Mouse (Mus musculus) testis, adult 2 months (tissue): ENCODE measurements around the gene Ankrd16. TPM values are rescaled to one million over a fixed set of nuclear protein-coding genes. Genes with fewer than 3 reads are reported as not detected.

ENCODE experiments used
- H3K27ac ChIP-seq: fragments of 200-500 bp; 2 replicates; pipeline ENCODE4 v1.5.1; 2012; ENCODE audit warnings: low read depth, low read length; ENCODE audit not compliant: control insufficient read depth, insufficient read depth
- H3K27me3 ChIP-seq: fragments of 200-500 bp; 2 replicates; pipeline ENCODE4 v1.6.1; 2012; ENCODE audit warnings: mild to moderate bottlenecking, low read length, moderate library complexity; ENCODE audit not compliant: control insufficient read depth, insufficient read depth
- H3K36me3 ChIP-seq: fragments of 200-500 bp; 2 replicates; pipeline ENCODE4 v1.6.1; 2012; ENCODE audit warnings: mild to moderate bottlenecking, low read length; ENCODE audit not compliant: control insufficient read depth, insufficient read depth
- H3K4me1 ChIP-seq: fragments of 200-500 bp; 2 replicates; pipeline ENCODE4 v1.6.1; 2012; ENCODE audit warnings: low read length; ENCODE audit not compliant: control insufficient read depth, insufficient read depth
- H3K4me3 ChIP-seq: fragments of 200-500 bp; 2 replicates; pipeline ENCODE4 v1.5.1; 2012; ENCODE audit warnings: low read depth, mild to moderate bottlenecking, low read length, moderate library complexity, mixed read lengths; ENCODE audit not compliant: control insufficient read depth
- CTCF ChIP-seq: fragments of 200-500 bp; IDR thresholded peaks from 2 replicates; pipeline ENCODE4 v1.5.1; 2012; ENCODE audit warnings: low read depth, mild to moderate bottlenecking, inconsistent platforms, low read length, moderate library complexity; ENCODE audit not compliant: control insufficient read depth, insufficient read depth, insufficient replicate concordance
- POLR2A ChIP-seq: fragments of 200-500 bp; IDR thresholded peaks from 2 replicates; pipeline ENCODE4 v1.6.1; 2012; ENCODE audit warnings: low read depth, mild to moderate bottlenecking, inconsistent platforms, low read length, moderate library complexity; ENCODE audit not compliant: control insufficient read depth
- polyA plus RNA-seq: library from polyadenylated mRNA; depleted of rRNA; stranded (reverse); fragments of >200 nt; gene quantifications from 2 replicates; pipeline ENCODE4 v1.2.3, GENCODE M21; 2012; rRNA removed

Ankrd16 gene
- polyA plus RNA-seq, result 22.2 and 23.7 TPM in 2 replicates

GRCm38 (mm10) chr2:11777091-11778068 lies at the start of gene Ankrd16, which contains the start of gene Fbh1:
Gene Ankrd16, plus strand, starts transcription at chr2:11777876.
Gene Fbh1, minus strand, starts transcription at chr2:11777582.
- Histone ChIP-seq H3K27ac (peak within 1 kb of the TSS; percentile 79), H3K36me3 (no peaks in the 10 kb centered on the region), H3K4me3 (peak within 1 kb of the TSS; percentile 91), H3K27me3 (no peaks in the 10 kb centered on the region), H3K4me1 (peaks cover 7% of the 10 kb centered on the region; the same call in 1 of the 2 replicates)
- TF ChIP-seq POLR2A, result peak; percentile 73
- no peak for TF ChIP-seq CTCF

DNA sequence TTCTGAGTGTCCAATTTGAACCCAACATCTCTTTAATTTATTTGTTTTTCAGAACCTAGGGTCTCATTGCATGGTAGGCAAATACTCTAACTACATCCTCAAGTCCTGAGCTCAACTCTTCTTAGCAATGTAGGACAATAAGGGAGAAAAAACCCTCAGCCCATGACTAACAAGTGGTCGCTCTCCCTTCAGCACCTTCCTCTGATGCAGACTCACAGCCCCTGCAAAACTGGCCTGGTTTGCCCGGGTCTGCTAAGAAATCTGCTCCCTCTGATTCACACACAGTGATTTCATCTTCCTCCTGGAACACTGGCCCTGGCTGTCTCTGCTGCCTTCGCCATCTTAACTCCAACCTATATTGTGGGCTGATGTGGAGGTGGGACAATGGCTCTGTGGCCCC lies 48.6 kb upstream of the Ankrd16 start:
- Histone ChIP-seq H3K27ac (no peak overlapping the region), H3K4me3 (no peak overlapping the region), H3K27me3 (no peaks in the 10 kb centered on the region), H3K36me3 (no peaks in the 10 kb centered on the region), H3K4me1 (no peaks in the 10 kb centered on the region)
- TF ChIP-seq CTCF, result no peak
- no peak for TF ChIP-seq POLR2A

GRCm38 (mm10) chr2:11732978-11733377 lies 44.7 kb upstream of the Ankrd16 start:
- no peaks in the 10 kb centered on the region for H3K36me3 ChIP-seq
- TF ChIP-seq CTCF (no peak), POLR2A (no peak)
- H3K4me3 ChIP-seq, result no peak overlapping the region
- H3K27ac ChIP-seq, result no peak overlapping the region
- H3K4me1 ChIP-seq, result no peaks in the 10 kb centered on the region
- H3K27me3 ChIP-seq, result no peaks in the 10 kb centered on the region

DNA sequence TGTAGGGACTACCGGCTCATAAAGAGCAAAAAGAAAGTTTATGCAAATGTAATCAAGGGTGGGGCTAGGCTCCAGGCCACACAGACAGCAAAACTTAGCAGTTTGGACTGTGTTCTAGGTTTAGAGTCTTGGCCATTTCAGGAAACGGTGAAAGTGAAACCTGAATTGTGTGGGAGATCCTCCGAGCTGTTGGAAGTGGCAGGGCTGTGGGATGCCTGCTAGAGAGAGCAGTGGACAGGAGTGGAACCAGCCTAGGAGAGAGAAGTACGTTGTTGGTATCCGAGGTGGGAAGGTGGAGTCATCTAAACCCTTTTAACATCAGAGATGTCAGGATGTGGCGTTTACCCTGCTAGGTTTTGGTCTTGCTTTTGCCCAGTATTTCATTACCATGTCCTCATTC lies 41.8 kb upstream of the Ankrd16 start:
- Histone ChIP-seq H3K27ac (peak overlapping the region; percentile 2; the same call in 1 of the 2 replicates), H3K27me3 (no peaks in the 10 kb centered on the region), H3K4me3 (no peak overlapping the region), H3K36me3 (no peaks in the 10 kb centered on the region), H3K4me1 (no peaks in the 10 kb centered on the region)
- TF ChIP-seq CTCF, result no peak
- TF ChIP-seq POLR2A, result no peak

GRCm38 (mm10) chr2:11738794-11739193 lies 38.9 kb upstream of the Ankrd16 start:
- no peak overlapping the region for H3K4me3 ChIP-seq
- TF ChIP-seq POLR2A (no peak), CTCF (no peak)
- no peak overlapping the region for H3K27ac ChIP-seq
- no peaks in the 10 kb centered on the region for H3K4me1 ChIP-seq
- H3K27me3 ChIP-seq, result no peaks in the 10 kb centered on the region
- H3K36me3 ChIP-seq, result no peaks in the 10 kb centered on the region

DNA sequence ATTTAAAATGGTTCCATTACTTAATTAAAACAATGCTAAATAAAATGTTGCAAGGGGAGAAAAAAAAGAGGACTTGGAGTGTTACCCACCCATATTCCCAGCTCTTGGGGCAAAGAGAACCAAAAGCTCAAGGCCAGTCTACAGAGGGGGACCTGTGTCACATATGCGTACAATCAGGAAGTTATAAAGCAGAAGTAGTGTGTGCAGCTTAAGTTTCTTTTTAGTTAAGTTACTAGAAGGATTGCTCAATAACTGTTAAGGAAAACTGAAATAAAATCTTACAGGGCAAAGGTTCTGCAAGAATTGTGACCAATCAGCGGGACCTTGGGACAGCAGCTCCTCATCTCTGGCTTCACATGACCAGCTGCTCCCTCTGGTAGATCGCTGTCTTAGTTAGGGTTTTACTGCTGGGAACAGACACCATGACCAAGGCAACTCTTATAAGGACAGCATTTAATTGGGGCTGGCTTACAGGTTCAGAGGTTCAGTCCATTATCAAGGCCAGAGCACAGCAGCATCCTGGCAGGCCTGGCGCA lies 38.1 kb upstream of the Ankrd16 start:
- no peak overlapping the region for H3K27ac ChIP-seq
- no peaks in the 10 kb centered on the region for H3K27me3 ChIP-seq
- H3K36me3 ChIP-seq, result no peaks in the 10 kb centered on the region
- TF ChIP-seq CTCF (no peak), POLR2A (no peak)
- H3K4me1 ChIP-seq, result no peaks in the 10 kb centered on the region
- no peak overlapping the region for H3K4me3 ChIP-seq

DNA sequence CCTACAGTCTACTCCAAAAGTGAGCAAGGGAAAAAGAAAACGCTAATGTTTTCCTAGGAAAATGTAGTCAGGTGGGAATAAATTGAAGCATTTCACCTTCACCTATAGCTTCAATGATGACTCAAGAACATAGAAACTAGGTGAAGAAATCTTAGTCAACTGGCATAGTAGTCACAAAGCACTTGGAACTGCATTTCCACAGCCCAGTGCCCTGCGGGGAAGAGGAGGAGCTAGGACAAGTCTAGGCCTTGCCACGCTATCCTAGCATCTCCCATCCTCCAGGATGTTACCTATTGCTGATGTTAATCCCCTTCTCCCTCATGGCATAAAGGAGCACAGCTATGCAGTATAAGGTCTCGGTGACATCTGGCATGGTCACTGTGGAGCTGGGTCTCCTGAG lies 15.1 kb upstream of the Ankrd16 start:
- no peak for TF ChIP-seq CTCF
- TF ChIP-seq POLR2A, result no peak
- no peak overlapping the region for H3K27ac ChIP-seq
- no peaks in the 10 kb centered on the region for H3K27me3 ChIP-seq
- no peaks in the 10 kb centered on the region for H3K4me1 ChIP-seq
- H3K4me3 ChIP-seq, result no peak overlapping the region
- peaks cover 1% of the 10 kb centered on the region; the same call in 1 of the 2 replicates for H3K36me3 ChIP-seq
